Mouse (Mus musculus): ENCODE measurements around the gene Cuedc2.

The Cuedc2 gene

DNA sequence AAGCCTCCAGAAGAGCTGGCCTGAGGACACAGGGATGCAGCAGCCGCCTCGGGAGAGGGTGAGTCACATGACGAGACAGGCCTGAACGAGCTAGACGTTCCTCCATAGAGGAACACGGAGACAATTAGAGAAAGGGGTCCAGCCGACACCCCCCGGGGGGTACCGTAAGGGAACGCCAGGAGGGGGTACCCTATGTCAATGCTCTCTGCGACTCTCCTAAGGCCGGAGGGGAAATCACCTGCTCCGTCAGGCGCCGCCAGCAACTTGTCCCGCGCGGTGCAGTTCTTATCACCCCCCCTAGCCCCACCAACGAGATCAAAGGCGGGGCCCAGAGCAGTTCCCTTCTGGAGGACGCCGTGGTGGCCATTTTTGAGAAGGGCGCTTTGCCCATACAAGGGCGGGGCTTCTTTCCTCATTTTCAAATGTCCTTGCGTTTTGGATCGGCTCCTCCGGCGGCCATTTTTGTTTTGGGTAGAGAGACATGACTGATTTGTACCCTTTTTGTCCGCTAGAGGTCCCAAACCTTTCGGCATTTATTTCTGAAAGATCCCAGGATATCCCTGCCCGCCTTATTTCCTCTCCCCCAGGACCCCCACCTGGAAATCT lies at the start of gene Cuedc2:
Gene Cuedc2 (minus strand): TSS at position 372 of the 606 bp plus-strand sequence.
- DNase-seq (ENCODE audit: low read depth): peak; percentile 96

DNA sequence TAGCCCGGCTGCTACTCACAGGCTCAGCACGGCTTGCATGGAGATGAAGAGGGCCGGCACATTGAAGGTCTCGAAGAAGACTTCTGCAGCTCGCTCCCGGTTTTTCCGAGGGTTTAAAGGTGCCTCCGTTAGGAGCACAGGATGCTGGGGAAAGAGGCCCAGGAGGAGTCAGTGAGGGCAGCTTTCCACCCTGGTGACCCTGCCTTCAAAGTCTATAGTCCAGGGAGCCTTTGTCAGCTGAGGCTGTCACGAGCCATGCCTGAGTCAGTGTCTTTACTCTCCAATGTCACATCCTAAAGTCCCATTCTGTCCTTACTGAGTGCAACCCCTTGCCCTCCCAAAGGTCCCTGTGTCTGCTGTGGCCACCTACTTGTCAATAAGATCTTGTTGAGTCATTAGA lies 43.8 kb upstream of the Cuedc2 start:
- no peak for DNase-seq (ENCODE audit: low read depth)

DNA sequence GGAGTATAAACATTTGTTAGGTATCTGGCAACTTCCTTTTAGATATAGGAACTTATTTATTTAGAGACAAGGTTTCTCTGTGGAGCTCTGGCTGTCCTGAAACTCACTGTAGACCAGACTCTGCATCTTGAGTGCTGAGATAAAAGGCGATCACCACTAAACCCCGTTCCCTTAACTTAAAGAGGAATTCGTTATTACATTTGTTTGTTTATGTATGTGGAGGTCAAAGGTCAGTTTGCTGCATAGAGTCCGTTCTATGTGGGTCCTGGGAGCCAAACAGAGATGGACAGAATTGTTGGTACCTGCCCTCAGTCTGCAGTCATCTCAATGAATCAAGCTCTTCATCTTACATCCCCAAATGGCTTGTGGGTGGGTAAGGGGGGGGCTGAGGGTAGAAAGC lies 37.4 kb upstream of the Cuedc2 start:
- no peak for DNase-seq (ENCODE audit: low read depth)

DNA sequence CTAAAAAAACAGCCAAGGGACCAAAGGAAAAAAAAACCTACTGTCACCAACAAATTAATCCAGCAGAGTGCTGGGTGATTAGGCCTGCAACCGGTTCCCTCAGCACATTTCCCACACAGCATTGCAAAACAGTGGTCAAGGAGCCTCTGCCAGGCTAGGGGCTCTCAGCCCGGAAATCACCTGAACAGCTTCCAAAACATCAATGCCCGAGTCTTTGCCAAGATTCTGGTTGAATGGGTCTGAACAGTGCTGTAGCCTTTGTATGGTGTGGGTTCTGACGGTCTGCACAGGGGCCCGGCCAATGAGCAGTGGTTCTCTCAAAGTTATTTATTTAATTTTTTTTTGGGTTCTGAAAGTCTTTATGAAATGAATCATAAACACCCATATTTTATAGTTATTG lies 37.0 kb upstream of the Cuedc2 start:
- DNase-seq (ENCODE audit: low read depth): no peak

DNA sequence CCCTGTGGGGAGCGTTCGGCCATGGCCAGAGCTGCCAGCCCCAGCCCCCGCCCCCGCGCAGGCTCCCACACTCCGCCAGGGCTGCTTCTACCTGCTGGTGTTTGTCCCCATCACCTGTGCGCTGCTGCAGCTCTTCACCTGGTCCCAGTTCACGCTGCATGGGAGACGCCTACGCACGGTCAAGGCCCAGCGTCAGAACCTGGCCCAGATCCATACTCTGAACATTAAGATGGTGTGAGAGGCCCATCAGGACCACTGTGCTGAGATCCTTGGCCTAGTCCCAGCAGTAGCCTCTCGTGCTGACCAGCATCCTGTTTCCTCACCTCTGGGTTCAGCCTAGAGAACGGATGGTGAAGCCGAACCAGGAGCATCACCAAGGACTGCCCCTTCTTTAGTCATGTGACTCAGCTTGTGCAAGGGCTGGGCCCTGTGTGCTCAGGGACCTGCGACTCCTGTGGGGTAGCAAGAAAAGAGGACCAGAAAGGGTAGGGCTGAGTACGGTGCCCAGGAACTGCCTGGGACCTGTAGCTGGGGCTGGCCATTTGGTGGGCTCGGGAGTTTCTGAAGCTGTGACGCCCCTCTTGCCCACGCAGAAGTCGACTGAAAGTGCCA lies 36.1 kb upstream of the Cuedc2 start:
- no peak for DNase-seq (ENCODE audit: low read depth)

DNA sequence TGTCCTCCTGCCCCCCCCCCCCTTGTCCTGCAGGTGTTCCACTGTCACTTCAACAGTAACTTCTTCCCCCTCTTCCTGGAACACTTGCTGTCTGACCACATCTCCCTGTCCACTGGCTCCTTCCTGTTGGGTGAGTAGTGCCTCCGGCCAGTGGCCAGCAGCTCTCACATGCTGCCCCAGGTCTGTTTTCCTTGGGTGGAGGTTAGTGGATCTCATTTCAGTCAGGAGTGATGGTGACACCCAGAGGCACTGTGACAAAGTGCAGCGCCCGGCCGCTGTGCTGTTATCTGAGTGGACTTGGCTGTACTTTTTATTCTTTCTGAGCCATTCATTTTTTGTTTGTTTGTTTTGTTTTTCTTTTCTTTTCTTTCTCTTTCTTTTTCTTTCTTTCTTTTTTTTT lies 30.7 kb upstream of the Cuedc2 start:
- DNase-seq (ENCODE audit: low read depth): peak; percentile 38

DNA sequence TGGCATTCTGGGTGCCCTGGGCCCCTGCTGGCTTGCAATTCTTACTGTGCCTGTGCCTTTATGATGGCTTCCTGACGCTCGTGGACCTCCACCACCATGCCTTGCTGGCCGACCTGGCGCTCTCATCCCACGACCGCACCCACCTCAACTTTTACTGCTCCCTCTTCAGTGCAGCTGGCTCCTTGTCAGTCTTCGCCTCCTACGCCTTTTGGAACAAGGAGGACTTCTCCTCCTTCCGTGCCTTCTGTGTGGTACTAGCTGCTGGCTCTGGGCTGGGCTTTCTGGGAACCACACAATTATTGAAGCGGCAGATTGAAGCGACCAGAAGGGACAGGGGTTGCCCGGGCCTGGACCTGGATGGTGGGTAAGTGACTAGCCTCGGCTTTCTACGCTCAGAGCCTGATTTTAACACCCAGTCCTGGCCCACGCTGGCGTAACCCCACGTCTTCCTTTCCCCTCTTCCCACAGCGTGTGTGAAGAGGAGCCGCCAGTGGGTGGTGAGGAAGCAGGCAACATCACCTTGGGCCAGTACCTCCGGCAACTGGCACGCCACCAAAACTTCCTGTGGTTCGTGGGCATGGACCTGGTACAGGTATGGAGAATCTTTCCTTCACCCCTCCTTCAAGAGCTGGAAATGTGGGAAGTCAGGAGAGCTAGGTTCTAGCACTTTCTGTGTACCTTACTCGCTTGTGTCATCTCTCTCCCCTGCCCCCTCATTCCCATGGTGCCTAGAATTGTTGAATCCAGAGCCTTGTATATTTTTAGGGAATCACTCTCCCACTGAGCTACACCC lies 29.5 kb upstream of the Cuedc2 start:
- DNase-seq (ENCODE audit: low read depth): no peak

DNA sequence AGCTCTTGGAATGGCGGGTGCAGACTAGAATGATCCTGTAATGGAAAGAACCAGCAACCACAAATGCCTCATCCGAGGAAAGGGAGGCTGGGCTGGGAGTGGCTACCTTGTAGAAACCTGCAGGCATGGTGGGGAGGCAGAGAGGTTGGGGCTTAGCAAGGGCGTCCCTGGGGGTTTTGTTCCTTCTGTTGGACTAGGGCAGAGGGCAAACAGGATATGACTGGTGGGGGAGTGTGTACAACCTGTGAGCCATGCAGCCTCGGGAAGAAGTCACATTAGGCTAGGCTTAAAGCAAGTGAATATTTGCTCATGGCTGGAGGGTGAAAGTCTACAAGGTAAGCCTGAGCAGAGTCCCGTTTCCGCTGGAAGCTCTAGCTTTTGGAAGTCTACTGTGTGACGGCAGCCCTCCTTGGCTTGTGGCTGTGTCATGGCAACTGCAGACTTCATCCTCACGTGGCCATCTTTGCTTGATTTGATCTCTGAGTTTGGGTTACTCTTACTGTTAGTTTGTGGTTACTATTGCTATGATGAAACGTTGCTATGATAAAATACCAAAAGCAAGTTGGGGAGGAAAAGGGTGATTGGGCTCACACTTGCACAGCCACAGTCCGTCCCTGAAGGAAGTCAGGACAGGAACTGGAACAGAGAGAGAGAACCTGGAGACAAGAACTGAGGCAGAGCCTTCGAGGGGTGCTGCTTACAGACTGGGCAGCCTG lies 24.9 kb upstream of the Cuedc2 start:
- DNase-seq (ENCODE audit: low read depth): no peak

DNA sequence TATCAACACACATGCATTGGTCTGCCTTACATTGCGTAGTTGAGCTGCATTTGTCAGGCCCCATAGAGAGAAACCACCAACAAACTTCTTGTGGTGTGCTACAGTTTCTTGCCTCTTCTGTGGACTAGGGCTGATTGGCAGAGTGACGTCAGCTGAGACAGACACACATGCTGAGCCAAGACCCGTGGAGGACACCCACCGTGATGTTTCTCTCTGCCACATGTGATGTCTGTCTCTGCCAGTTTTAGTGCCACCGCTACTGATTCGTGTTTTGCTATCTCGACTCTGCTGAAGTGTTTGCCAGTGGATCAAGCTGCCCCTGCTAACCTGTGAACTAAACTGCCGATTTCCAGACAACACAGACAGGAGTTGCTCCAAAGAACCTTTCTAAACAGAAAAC lies 23.6 kb upstream of the Cuedc2 start:
- DNase-seq (ENCODE audit: low read depth): no peak

DNA sequence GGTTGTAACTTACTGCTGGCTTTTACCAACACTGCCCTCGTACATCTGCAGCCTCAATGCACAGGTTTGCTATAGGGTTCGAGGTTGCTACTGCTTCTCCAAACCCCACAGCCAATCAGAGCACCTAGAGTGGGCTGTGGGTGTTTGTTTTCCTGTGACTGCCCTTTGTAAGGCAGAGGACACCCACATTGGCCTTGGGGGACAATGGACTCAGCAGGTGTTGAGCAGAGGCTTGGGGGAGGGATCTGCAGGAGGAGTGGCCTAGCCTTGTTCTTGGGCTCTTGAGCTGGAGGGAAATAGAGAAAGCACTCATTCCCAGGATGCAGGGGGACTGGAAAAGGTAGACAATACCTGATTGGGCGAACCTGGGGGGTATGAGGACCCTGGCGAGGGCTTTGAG lies 19.9 kb upstream of the Cuedc2 start:
- DNase-seq (ENCODE audit: low read depth): no peak

DNA sequence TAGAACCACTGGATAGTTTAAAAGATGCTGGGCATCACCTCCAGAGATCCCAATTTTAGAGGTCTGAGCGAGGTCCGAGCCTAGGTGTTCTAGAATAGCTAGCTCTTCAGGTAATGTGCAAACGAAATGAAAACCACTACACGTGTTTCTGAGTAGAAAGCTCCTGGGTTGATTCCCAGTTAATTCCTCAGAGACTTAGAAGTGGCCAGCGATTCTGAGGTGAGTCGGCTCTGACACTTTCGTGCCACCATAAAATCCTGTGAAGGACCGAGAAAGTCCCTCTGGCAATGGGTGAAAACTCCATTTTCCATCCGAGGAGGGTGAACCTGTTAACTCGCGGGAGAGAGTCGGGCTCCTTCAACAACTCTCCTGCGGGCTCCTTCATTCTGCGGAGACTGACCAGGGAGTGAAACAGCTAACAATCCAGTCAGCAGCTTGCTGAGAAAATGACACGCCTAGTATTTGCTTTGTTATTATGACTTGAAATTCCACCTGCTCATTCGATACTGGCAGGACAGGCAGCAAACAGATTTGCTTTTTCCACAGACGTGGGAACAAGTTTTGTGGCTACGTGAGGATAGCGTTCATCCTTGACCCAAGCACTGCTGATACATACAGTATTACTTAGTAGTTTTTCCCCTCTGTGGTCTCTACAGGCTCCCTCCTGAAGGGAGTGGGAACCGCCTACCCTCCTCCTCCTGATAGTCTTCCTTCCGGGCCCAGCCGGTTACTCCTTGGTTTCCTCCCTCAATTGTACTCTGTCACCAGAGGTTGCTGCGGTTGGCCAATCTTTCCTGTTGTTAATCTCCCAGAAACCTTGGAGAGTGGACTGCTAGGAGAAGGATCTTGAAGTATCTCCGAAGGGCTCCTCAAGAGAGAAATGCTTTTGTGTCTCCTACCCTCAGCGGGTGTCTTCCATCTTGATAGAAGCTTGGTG lies 19.1 kb upstream of the Cuedc2 start:
- DNase-seq (ENCODE audit: low read depth): peak; percentile 35

DNA sequence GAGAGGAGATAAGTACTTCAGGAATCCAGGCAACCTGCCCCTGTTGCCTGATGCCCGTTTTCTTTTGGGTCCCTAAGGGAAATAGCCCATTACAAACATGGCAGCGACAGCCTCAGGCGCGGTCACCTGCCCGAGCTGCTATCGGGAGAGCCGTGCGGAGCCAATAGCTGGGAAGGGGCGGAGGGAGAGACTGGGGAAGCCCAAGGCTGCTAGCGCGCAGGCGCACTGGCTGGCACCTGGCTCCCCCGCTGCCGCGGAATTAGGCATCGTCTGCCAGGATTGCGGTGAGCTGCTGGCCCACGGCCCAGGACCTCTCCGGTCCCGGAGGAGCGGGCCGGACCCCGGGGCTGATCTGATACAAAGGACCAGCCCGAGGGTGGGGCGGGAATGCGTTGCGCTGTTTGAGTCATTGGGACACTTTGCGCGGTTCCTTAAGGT lies 18.2 kb upstream of the Cuedc2 start:
- DNase-seq (ENCODE audit: low read depth): peak; percentile 84

DNA sequence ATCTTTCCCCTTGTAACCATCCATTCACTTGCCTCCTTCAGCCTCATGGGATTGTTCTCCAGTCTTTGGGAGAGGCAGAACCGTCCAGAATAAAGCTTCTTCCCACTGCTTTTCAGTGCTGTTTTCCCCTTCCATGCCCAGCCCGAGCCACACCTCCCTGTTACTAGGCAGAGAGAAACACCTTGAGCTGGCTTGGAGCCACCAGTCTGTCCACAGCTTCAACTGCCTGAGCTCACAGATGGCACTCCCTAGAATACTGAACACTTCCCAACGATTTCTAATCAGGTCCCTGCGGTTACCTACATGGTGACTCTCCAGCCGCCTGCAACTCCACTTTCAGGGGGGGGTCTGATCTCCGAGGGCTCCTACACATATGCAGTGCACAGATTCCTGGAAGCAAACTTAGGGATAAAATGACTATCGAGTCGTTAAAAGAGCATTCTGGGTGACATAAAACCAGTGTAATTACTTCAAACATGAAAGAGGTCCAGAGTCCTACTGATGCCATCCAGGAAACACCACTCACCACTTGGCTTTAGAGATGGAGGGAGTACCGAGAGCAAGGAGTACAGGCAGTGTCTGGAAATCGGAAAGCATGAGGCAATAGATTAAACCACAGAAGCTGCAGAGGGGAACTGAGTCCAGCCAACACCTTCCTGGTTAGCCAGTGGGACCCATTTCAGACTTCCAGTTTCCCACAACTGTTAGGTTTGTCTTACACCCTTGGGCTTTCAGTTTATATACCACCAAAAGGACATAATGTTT lies 11.8 kb upstream of the Cuedc2 start, which contains the start of gene 2310034G01Rik:
Gene 2310034G01Rik (minus strand): TSS at position 135 of the 765 bp plus-strand sequence.
- no peak for DNase-seq (ENCODE audit: low read depth)

DNA sequence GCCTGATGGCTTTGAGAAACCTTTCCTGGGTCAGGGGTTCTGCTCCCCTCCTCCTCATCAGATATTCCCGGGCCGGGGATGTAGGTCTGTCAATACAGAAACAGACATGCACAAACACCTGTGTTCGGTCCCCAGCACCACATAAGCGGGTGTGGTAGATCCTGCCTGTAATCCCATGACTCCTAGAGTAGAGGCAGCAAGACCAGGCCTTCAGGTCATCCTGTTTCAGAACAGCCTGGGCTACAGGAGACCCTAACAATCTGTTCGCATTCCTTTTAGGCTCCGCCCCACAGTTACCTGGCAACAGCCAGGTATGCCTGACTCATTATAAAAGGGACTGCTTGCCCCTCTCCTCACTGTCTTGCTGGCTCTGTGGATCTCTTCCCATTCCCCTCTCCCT lies 11.0 kb upstream of the Cuedc2 start:
- no peak for DNase-seq (ENCODE audit: low read depth)

DNA sequence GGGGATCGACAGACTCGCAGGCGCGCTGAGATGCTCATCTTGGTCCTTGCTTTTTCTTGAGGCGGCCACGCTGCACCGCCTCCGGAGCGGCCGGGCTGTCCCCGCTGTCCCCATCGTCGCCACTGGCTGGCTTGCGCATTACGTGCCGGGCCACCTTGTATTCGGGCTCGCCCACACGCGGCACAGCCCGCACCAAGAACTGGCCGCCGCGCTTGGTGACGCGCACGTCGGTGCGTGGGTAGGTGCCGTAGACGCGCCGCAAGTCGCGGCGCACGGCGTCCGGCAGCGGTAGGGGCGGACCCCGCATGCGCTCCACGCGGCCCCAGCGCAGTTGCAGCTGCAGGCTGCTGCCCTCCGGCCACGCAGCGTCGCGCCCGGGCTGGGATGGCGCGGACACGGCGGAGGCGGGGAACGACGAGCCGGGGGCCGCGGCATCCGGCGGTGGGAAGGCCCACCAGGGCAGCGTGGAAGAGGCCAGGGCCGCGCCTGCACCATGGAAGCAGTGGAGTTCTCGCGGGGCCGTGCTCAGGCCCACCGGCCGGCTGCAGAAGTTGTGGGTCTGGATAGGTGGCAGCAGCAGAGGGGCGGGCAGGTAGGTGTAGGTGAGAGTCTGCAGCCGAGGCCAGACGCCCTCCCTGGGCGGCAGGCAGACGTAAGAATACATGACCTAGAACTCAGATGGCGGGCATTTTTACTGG lies 10.4 kb upstream of the Cuedc2 start:
- peak; percentile 73 for DNase-seq (ENCODE audit: low read depth)

DNA sequence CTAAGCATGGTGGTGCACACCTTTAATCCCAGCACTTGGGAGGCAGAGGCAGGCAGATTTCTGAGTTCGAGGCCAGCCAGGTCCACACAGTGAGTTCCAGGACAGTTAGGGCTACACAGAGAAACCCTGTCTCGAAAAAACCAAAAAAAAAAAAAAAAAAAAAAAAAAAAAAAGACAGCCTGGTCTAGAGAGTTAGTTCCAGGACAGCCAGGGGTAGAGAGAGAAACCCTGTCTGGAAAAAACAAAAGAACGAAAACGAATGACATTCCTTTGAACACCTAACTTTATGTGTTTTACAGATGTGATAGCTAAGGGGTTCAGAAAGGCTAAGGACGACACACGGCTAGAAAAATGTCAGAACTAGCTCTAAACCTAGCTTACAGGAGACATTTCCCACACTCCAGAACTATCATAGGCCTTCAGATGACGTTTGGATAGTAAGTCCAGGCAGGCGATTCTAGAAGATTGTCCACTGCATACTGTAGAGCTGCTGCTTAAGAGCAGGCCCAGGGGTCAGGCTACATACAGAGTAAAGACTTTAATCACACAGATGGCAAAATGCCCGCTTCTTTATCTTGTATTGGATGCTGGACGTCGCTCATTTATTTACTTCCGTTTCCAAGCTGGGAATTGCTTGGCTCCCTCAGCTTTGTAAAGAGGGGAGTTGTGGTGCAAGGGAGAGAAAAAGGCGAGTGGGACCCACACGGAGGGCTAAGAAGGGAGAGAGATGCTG lies 9.6 kb upstream of the Cuedc2 start:
- no peak for DNase-seq (ENCODE audit: low read depth)

DNA sequence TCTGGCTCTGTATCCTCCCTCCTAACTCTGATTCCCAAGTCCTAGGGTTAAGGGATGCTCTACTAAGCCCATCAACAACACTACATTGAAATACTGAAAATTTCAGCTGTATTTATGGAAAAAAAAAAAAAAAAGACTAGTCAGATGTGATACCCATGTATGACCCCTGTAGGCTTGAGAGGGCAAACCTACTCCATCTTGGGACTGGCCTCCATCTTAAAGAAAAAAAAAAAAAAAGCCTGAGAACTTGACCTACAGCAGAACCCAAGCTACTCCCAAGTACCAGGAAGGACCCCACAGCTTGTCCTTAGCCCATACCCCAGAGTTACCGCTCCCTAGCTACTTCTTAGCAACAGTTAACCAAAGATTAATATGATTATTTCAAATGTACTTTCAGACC lies 8.6 kb upstream of the Cuedc2 start:
- no peak for DNase-seq (ENCODE audit: low read depth)

DNA sequence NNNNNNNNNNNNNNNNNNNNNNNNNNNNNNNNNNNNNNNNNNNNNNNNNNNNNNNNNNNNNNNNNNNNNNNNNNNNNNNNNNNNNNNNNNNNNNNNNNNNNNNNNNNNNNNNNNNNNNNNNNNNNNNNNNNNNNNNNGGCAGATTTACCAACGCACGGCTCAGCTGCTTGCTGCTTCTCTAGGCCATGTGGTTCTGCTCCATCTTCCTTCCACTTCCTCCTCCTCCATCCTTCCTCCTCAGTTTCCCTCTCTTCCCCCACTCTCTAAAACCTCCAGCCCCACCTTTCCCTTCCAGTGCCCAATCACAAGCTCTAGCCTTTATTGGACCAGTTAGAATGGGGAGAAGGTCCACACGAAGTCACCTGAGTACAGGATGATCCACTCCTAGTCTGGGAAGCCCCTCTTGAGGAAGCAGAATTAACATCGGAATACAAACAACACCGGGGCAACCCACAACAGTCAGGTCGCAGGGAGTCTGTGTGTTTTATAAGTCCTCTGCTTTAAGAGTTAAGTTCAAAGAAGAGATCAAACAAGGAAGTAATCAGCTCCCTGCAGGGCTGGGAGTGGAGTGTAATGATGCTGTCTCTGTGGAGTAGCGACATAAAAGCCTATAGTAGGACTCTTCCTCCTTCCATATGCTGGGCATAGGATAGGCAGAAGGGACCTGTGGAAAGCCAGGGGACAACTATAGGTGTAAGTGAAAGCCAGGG lies 6.4 kb upstream of the Cuedc2 start:
- no peak for DNase-seq (ENCODE audit: low read depth)

All from naive thymus-derived CD4-positive, alpha-beta T cell, adult 2 months (primary cell).